Mouse (Mus musculus) embryonic stem cell, embryonic (primary cell): ENCODE results near the gene Lta.

ENCODE experiments used
- CTCF ChIA-PET, 4 experiments: fragments of 300-600 bp in 2 of 4; fragments of 350-600 bp in 2 of 4; sonication (Branson Sonifier 250); formaldehyde crosslinking; loops; one replicate each; lab custom pipeline; 2022; ENCODE audit warnings: inconsistent platforms in 2 of 4; lab: Charles Lee
- POLR2A ChIA-PET, 4 experiments: fragments of 300-600 bp in 2 of 4; fragments of 350-600 bp in 2 of 4; sonication (Branson Sonifier 250); formaldehyde crosslinking; loops; one replicate each; lab custom pipeline; 2022; ENCODE audit warnings: antibody characterized with exemption in 4 of 4, inconsistent platforms in 1 of 4; lab: Charles Lee

Lta gene

GRCm38 (mm10) chr17:35166352-35167035, 38.7 kb downstream of the Lta start:
- ChIA-PET POLR2A (interaction anchor here (0.6 to 24.9 kb wide), 39 partner anchors 12 to 251 kb away, joined by 3 to 561 read pairs (median 4); partner anchors contain the start of genes Ddx39b (in 3 of the 4), Tnf (in 2 of the 4), Abhd16a (in 1 of the 4) and Atp6v1g2 (in 1 of the 4)), CTCF (interaction anchor here (0.5 to 10.1 kb wide), 93 partner anchors 10 to 1142 kb away, joined by 3 to 161 read pairs (median 4); partner anchors contain the start of genes Atp6v1g2 (in 3 of the 4), Nfkbil1 (in 3 of the 4), D17H6S53E (in 2 of the 4) and Ddx39b (in 2 of the 4))

GRCm38 (mm10) chr17:35165451-35166155, 39.5 kb downstream of the Lta start:
- ChIA-PET CTCF (interaction anchor here in 2 of 4 experiments (0.5 to 10.1 kb wide), 6 partner anchors 57 to 270 kb away, joined by 3 to 161 read pairs (median 5); partner anchors contain the start of genes Atp6v1g2 (in 1 of the 2) and Nfkbil1 (in 1 of the 2)), POLR2A (interaction anchor here in 3 of 4 experiments (0.7 to 24.9 kb wide), 14 partner anchors 9 to 215 kb away, joined by 3 to 561 read pairs (median 8); partner anchors contain the start of genes D17H6S53E (in 2 of the 3), Ddx39b (in 2 of the 3), Atp6v1g2 (in 1 of the 3) and Csnk2b (in 1 of the 3))

GRCm38 (mm10) chr17:35164568-35165450, 40.3 kb downstream of the Lta start, which contains the start of gene Prrc2a:
Gene Prrc2a, minus strand, starts transcription at chr17:35164897.
- ChIA-PET CTCF (interaction anchor here in 1 of 4 experiments (0.5 to 10.1 kb wide), 4 partner anchors 70 to 1144 kb away, joined by 3 to 161 read pairs (median 7); partner anchors contain the start of genes Atp6v1g2 and Nfkbil1), POLR2A (interaction anchor here (0.5 to 24.9 kb wide), 35 partner anchors 7 to 266 kb away, joined by 3 to 561 read pairs (median 6); partner anchors contain the start of genes Ddx39b (in 4 of the 4), Atp6v1g2 (in 2 of the 4), Csnk2b (in 2 of the 4) and D17H6S53E (in 2 of the 4))

- CTCF ChIA-PET = no interaction called here
- POLR2A ChIA-PET = interaction anchor here (0.5 to 24.9 kb wide), 42 partner anchors 8 to 1260 kb away, joined by 3 to 561 read pairs (median 6); partner anchors contain the start of genes Ddx39b (in 4 of the 4), Csnk2b (in 3 of the 4), Gpank1 (in 3 of the 4) and Atp6v1g2 (in 2 of the 4)
Observed at GRCm38 (mm10) chr17:35164218-35164567, 41.0 kb downstream of the Lta start.

GRCm38 (mm10) chr17:35163326-35164081, 41.6 kb downstream of the Lta start:
- CTCF ChIA-PET = interaction anchor here in 2 of 4 experiments (0.5 to 0.9 kb wide), 3 partner anchors 75 to 112 kb away, joined by 3 to 5 read pairs (median 4); no protein-coding TSS in a partner anchor
- POLR2A ChIA-PET = interaction anchor here (0.6 to 24.9 kb wide), 61 partner anchors 9 to 1260 kb away, joined by 3 to 561 read pairs (median 4); partner anchors contain the start of genes Ddx39b (in 4 of the 4), Csnk2b (in 3 of the 4), Gpank1 (in 3 of the 4) and Atp6v1g2 (in 2 of the 4)

- ChIA-PET CTCF (interaction anchor here in 2 of 4 experiments (0.9 to 1.2 kb wide), 3 partner anchors 26 to 84 kb away, joined by 4 to 5 read pairs (median 4); partner anchors contain the start of gene Lst1 (in 1 of the 2)), POLR2A (interaction anchor here (0.6 to 24.9 kb wide), 52 partner anchors 8 to 565 kb away, joined by 3 to 561 read pairs (median 4); partner anchors contain the start of genes Ddx39b (in 4 of the 4), Atp6v1g2 (in 2 of the 4), D17H6S53E (in 2 of the 4) and Gpank1 (in 2 of the 4))
Observed at GRCm38 (mm10) chr17:35162730-35163129, 42.4 kb downstream of the Lta start.

GRCm38 (mm10) chr17:35162121-35162520, 43.0 kb downstream of the Lta start:
- ChIA-PET POLR2A (interaction anchor here (0.6 to 24.9 kb wide), 41 partner anchors 7 to 1037 kb away, joined by 3 to 561 read pairs (median 5); partner anchors contain the start of genes Ddx39b (in 4 of the 4), D17H6S53E (in 2 of the 4), Gpank1 (in 2 of the 4) and Apom (in 1 of the 4)), CTCF (interaction anchor here in 1 of 4 experiments (0.6 to 1.2 kb wide), 2 partner anchors 26 to 210 kb away, joined by 3 to 4 read pairs; partner anchors contain the start of gene Lst1)

GRCm38 (mm10) chr17:35161421-35161820, 43.7 kb downstream of the Lta start:
- ChIA-PET CTCF (interaction anchor here in 1 of 4 experiments (0.6 kb wide), 1 partner anchor 209 kb away, joined by 3 read pairs; no protein-coding TSS in a partner anchor), POLR2A (interaction anchor here (0.6 to 24.9 kb wide), 18 partner anchors 9 to 1036 kb away, joined by 3 to 561 read pairs (median 6); partner anchors contain the start of genes Ddx39b (in 3 of the 4), D17H6S53E (in 1 of the 4) and Gpank1 (in 1 of the 4))

- POLR2A ChIA-PET = interaction anchor here (0.7 to 24.9 kb wide), 27 partner anchors 9 to 1251 kb away, joined by 3 to 561 read pairs (median 4); partner anchors contain the start of genes Ddx39b (in 2 of the 4), Apom (in 1 of the 4), Csnk2b (in 1 of the 4) and D17H6S53E (in 1 of the 4)
- CTCF ChIA-PET = interaction anchor here in 3 of 4 experiments (0.6 to 1.3 kb wide), 6 partner anchors 9 to 248 kb away, joined by 3 to 5 read pairs (median 3); no protein-coding TSS in a partner anchor
Observed at GRCm38 (mm10) chr17:35159638-35160037, 45.5 kb downstream of the Lta start.

- CTCF ChIA-PET = interaction anchor here in 3 of 4 experiments (0.6 to 1.3 kb wide), 4 partner anchors 10 to 247 kb away, joined by 3 to 5 read pairs (median 3); no protein-coding TSS in a partner anchor
- POLR2A ChIA-PET = interaction anchor here (0.7 to 24.9 kb wide), 28 partner anchors 10 to 1250 kb away, joined by 3 to 561 read pairs (median 4); partner anchors contain the start of genes Ddx39b (in 2 of the 4), Apom (in 1 of the 4), Csnk2b (in 1 of the 4) and D17H6S53E (in 1 of the 4)
Observed at GRCm38 (mm10) chr17:35158850-35159593, 46.1 kb downstream of the Lta start.

- POLR2A ChIA-PET = interaction anchor here in 3 of 4 experiments (1.0 to 24.9 kb wide), 7 partner anchors 9 to 205 kb away, joined by 3 to 561 read pairs (median 252); partner anchors contain the start of gene Ddx39b (in 2 of the 3)
- CTCF ChIA-PET = no interaction called here
Observed at GRCm38 (mm10) chr17:35157661-35158175, 47.4 kb downstream of the Lta start.

GRCm38 (mm10) chr17:35157254-35157653, 47.9 kb downstream of the Lta start:
- POLR2A ChIA-PET = interaction anchor here (0.9 to 24.9 kb wide), 11 partner anchors 8 to 205 kb away, joined by 3 to 561 read pairs (median 16); partner anchors contain the start of genes Ddx39b (in 2 of the 4), Csnk2b (in 1 of the 4) and Gpank1 (in 1 of the 4)
- CTCF ChIA-PET = interaction anchor here in 2 of 4 experiments (0.5 to 1.4 kb wide), 3 partner anchors 12 to 380 kb away, joined by 4 to 8 read pairs (median 4); no protein-coding TSS in a partner anchor

GRCm38 (mm10) chr17:35156461-35157200, 48.5 kb downstream of the Lta start:
- CTCF ChIA-PET = interaction anchor here in 3 of 4 experiments (0.5 to 2.5 kb wide), 5 partner anchors 10 to 380 kb away, joined by 4 to 9 read pairs (median 8); no protein-coding TSS in a partner anchor
- POLR2A ChIA-PET = interaction anchor here (0.5 to 24.9 kb wide), 21 partner anchors 1 to 251 kb away, joined by 3 to 561 read pairs (median 6); partner anchors contain the start of genes Apom (in 2 of the 4), D17H6S53E (in 2 of the 4), Ddx39b (in 2 of the 4) and Csnk2b (in 1 of the 4)
